Mouse (Mus musculus) limb, embryonic 15.5 days (tissue): ENCODE data around the gene Zfp326. TPM values are rescaled to one million over a fixed set of nuclear protein-coding genes. Genes with fewer than 3 reads are reported as not detected.

Experiments
- ATAC-seq: fragments of 200-750 bp; cut with Nextera tagmentation; 2 replicates; pipeline ENCODE4 v1.8.0; 2017; ENCODE audit warnings: low read depth, moderate TSS enrichment; ENCODE audit not compliant: insufficient number of reproducible peaks, low FRiP score, low TSS enrichment
- H3K27ac ChIP-seq: fragments of 300-500 bp; sonication (generic); 2 replicates; pipeline ENCODE4 v1.5.1; 2015; ENCODE audit warnings: moderate library complexity, mild to moderate bottlenecking, inconsistent platforms
- H3K27me3 ChIP-seq: fragments of 300-500 bp; sonication (generic); 2 replicates; pipeline ENCODE4 v1.6.1; 2015; ENCODE audit warnings: inconsistent platforms
- H3K36me3 ChIP-seq: fragments of 300-500 bp; sonication (generic); 2 replicates; pipeline ENCODE4 v1.6.1; 2015; ENCODE audit warnings: inconsistent platforms
- H3K4me1 ChIP-seq: fragments of 300-500 bp; sonication (generic); 2 replicates; pipeline ENCODE4 v1.6.1; 2015; ENCODE audit warnings: inconsistent platforms
- H3K4me2 ChIP-seq: fragments of 300-500 bp; sonication (generic); 2 replicates; pipeline ENCODE4 v1.6.1; 2015; ENCODE audit warnings: mild to moderate bottlenecking, inconsistent platforms
- H3K4me3 ChIP-seq: fragments of 300-500 bp; sonication (generic); 2 replicates; pipeline ENCODE4 v1.5.1; 2015; ENCODE audit warnings: mild to moderate bottlenecking, inconsistent platforms
- H3K9ac ChIP-seq: fragments of 300-500 bp; sonication (generic); 2 replicates; pipeline ENCODE4 v1.6.1; 2015; ENCODE audit warnings: inconsistent platforms
- H3K9me3 ChIP-seq: fragments of 300-500 bp; sonication (generic); 2 replicates; pipeline ENCODE4 v1.6.1; 2016; ENCODE audit warnings: inconsistent platforms
- WGBS: fragments of 180-500 bp; shearing (Covaris S2); methylation state at CpG from one replicate; pipeline ENCODE4 v1.1.7; 2015; 5-methylcytosine and 5-hydroxymethylcytosine counted together
- polyA plus RNA-seq: library from polyadenylated mRNA; unstranded; fragments of >200 nt; fragmentation: Nextera tagmentation; extraction: Ambion mirVana; gene quantifications from 2 replicates; pipeline ENCODE4 v1.2.1, GENCODE M21; 2015

The Zfp326 gene
- polyA plus RNA-seq, 1 experiment from 2014 or later: 38.0 TPM

GRCm38 (mm10) chr5:105911498-105911897 lies 35.1 kb downstream of the Zfp326 start:
- ATAC-seq: no peak
- Histone ChIP-seq H3K27ac (no peak overlapping the region), H3K4me3 (no peak overlapping the region), H3K9me3 (no peaks in the 10 kb centered on the region), H3K36me3 (peaks cover 70% of the 10 kb centered on the region), H3K9ac (no peak overlapping the region), H3K27me3 (no peaks in the 10 kb centered on the region), H3K4me1 (no peaks in the 10 kb centered on the region), H3K4me2 (no peak overlapping the region)
- 64% methylated on average over 5 of the region's 5 CpGs for WGBS

- Histone ChIP-seq H3K4me1 (no peaks in the 10 kb centered on the region), H3K9me3 (no peaks in the 10 kb centered on the region), H3K9ac (no peak overlapping the region), H3K4me2 (no peak overlapping the region), H3K27me3 (no peaks in the 10 kb centered on the region), H3K36me3 (peaks cover 55% of the 10 kb centered on the region), H3K27ac (no peak overlapping the region), H3K4me3 (no peak overlapping the region)
- WGBS: 81% methylated on average over 3 of the region's 3 CpGs
- ATAC-seq: no peak
Measured at GRCm38 (mm10) chr5:105917398-105917797, 41.0 kb downstream of the Zfp326 start.

- Histone ChIP-seq H3K27ac (no peak overlapping the region), H3K36me3 (peaks cover 48% of the 10 kb centered on the region), H3K4me2 (no peak overlapping the region), H3K4me3 (no peak overlapping the region), H3K9me3 (no peaks in the 10 kb centered on the region), H3K9ac (no peak overlapping the region), H3K27me3 (no peaks in the 10 kb centered on the region), H3K4me1 (no peaks in the 10 kb centered on the region)
- no peak for ATAC-seq
- WGBS: 87% methylated on average over 6 of the region's 6 CpGs
Measured at GRCm38 (mm10) chr5:105918289-105918688, 41.9 kb downstream of the Zfp326 start.

DNA sequence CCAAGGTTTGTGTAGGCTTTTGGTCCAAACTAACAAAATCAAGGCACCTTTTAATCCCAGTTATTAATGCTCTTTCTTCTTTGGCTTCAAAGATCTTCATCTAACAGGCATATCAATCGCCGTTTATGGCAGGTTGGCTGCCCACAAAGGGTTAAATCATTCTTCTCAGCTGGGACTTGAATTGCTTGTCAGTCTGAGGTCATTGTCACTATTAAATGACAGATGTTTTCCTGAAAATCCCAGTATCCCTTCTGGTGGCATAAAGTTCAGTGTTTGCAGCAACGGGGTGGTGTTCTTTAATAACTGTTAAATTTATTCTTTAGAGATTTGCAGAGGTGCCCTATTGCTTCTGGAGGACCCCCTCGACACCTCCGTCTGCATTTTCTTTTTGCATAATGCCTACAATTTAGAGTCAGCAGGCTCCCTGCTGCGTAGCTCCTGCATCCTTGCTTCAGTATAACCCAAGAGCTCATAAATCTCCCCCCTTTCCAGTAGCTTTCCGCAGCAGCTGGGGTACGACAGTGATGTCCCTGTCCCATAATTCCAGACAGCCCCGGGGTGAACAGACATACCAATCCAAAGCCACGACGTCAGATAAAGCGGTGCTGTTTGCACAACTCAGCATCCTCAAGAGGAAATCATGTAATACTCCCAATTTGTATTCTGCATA lies 46.6 kb downstream of the Zfp326 start:
- Histone ChIP-seq H3K4me3 (no peak overlapping the region), H3K36me3 (peaks cover 15% of the 10 kb centered on the region), H3K9ac (no peak overlapping the region), H3K27ac (no peak overlapping the region), H3K4me2 (no peak overlapping the region), H3K9me3 (no peaks in the 10 kb centered on the region), H3K27me3 (no peaks in the 10 kb centered on the region), H3K4me1 (no peaks in the 10 kb centered on the region)
- whole genome bisulfite sequencing: 53% methylated on average over 12 of the region's 12 CpGs
- no peak for ATAC-seq

DNA sequence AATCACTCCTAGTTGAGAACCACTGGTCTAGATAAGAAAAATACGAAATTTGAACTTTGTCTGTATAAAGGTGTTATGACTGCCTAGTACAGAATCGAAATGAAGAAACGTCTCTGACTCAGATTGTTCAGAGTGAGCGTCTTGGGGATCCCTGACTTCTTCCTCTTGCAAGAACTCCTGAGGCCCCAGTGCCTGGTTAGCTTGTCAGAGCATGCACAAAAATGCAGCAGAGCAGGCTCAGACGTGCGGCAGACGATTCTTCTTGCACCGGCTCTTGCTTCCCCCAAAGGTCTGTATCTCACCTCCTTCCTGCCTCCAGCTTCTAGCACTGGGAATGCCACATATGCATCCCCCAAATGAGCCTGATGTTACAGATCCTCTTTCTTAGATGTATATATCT lies 48.0 kb downstream of the Zfp326 start:
- WGBS: 67% methylated on average over 8 of the region's 8 CpGs
- no peak for ATAC-seq

DNA sequence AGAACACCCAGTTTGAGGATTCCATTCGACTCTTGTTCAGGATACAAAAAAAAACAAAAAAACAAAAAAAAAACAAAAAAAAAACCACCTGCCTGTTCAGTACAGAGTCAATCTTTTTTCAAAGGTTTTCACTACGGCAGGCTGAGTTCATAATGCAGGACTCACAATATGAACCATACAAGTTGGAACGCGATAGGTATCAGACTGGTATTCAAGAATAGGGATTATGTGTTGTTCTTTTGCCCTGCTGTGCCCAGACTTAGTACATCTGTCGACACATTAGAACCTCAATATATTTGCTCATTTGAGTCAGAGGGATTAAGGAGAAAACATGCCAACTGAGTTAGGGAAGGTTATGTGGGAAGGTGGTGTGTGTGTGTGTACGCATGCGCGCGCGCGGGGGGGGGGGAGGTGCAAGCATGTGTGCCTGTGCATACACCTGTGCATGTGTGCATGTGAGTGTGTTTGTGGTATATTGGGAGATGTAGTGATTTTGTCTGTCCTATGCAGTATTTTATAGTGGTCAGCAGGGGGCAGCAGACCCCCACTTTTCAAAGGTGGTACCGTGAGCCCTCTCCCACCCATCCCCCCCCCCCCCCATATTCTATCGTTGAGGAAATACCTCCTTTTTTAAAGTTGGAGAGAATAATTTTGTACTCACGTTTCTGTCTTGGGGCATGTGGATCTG lies 49.3 kb downstream of the Zfp326 start:
- 54% methylated on average over 14 of the region's 14 CpGs for WGBS
- Histone ChIP-seq H3K27me3 (no peaks in the 10 kb centered on the region), H3K4me3 (no peak overlapping the region), H3K9me3 (no peaks in the 10 kb centered on the region), H3K36me3 (0 out of 2 replicates have a peak, but pooled peaks cover 2% of the 10 kb centered on the region), H3K4me2 (no peak overlapping the region), H3K9ac (no peak overlapping the region), H3K4me1 (no peaks in the 10 kb centered on the region), H3K27ac (no peak overlapping the region)
- ATAC-seq: no peak; the same call in 1 of the 2 replicates

More for the DNA sequence above, 48.0 kb downstream of the Zfp326 start:
- no peaks in the 10 kb centered on the region for H3K9me3 ChIP-seq
- H3K27ac ChIP-seq: peak overlapping the region; percentile 55
- no peak overlapping the region for H3K4me3 ChIP-seq
- no peak overlapping the region for H3K4me2 ChIP-seq
- H3K36me3 ChIP-seq: peaks cover 6% of the 10 kb centered on the region; the same call in 1 of the 2 replicates
- no peaks in the 10 kb centered on the region for H3K27me3 ChIP-seq
- no peaks in the 10 kb centered on the region for H3K4me1 ChIP-seq
- H3K9ac ChIP-seq: no peak overlapping the region

DNA sequence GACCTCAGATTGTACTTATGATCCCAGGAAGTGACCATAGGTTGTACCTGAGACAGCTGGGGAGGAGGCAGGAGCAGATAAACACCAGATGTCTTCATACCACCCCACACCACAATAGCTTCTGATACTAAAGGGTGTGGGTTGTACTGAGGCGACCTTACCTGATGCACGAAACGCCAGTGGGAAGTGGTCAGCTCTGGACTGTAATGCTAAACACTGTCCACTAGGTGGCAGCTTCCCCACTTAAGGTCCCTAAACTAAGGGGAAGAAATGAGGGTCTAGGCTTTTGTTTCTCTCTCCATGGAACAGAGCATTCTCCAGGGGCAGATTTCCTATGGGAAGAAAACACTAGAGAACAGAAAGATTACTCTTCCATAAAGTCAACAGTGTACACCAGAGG lies 53.9 kb downstream of the Zfp326 start:
- Histone ChIP-seq H3K27ac (no peak overlapping the region), H3K36me3 (no peaks in the 10 kb centered on the region), H3K27me3 (no peaks in the 10 kb centered on the region), H3K9me3 (no peaks in the 10 kb centered on the region), H3K4me3 (no peak overlapping the region), H3K4me2 (no peak overlapping the region), H3K9ac (no peak overlapping the region), H3K4me1 (no peaks in the 10 kb centered on the region)
- WGBS: 44% methylated on average over 3 of the region's 3 CpGs
- no peak for ATAC-seq

GRCm38 (mm10) chr5:105932392-105932791 lies 56.0 kb downstream of the Zfp326 start:
- Histone ChIP-seq H3K4me1 (no peaks in the 10 kb centered on the region), H3K36me3 (no peaks in the 10 kb centered on the region), H3K27ac (no peak overlapping the region), H3K27me3 (no peaks in the 10 kb centered on the region), H3K9me3 (no peaks in the 10 kb centered on the region), H3K4me2 (no peak overlapping the region), H3K9ac (no peak overlapping the region), H3K4me3 (no peak overlapping the region)
- no peak for ATAC-seq
- 100% methylated on average over 1 of the region's 1 CpGs for WGBS

DNA sequence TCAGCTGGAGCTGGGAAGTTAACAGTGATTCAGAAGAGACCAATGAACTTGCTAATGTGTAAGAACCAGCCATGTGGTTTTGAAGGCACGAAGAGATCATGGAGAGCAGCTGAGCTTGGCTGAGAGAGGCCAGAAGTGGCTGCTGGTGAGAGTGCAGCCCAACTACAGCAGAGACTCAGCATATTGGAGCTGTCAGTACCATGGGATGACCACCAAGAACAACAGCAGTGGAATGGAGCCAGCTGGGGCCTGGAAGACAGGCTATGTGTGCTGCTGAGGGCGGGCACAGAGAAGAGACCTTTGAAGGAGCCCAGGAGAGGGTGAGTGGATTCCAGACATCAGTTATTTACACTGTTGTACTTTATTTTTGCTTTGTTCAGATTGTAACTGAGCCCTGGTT lies 65.6 kb downstream of the Zfp326 start:
- H3K9me3 ChIP-seq: no peaks in the 10 kb centered on the region
- H3K9ac ChIP-seq: no peak overlapping the region
- no peak overlapping the region for H3K27ac ChIP-seq
- ATAC-seq: no peak
- H3K4me1 ChIP-seq: no peaks in the 10 kb centered on the region
- H3K4me3 ChIP-seq: no peak overlapping the region
- no peaks in the 10 kb centered on the region for H3K27me3 ChIP-seq
- no peak overlapping the region for H3K4me2 ChIP-seq
- no peaks in the 10 kb centered on the region for H3K36me3 ChIP-seq
- 75% methylated on average over 2 of the region's 2 CpGs for WGBS

Other genes with a start within 250 kb of the Zfp326 start
- 10.7 and 11.6 TPM in 2 replicates for gene Lrrc8d, start 176.6 kb upstream of the Zfp326 start, polyA plus RNA-seq